Mouse (Mus musculus) cerebellum, adult 18-20 months (tissue): ENCODE measurements around the gene Rptor.

Experiments used
- DNase-seq, 2 experiments: peaks; one replicate each; pipeline ENCODE4 v3.0.0; 2021

The Rptor gene

DNA sequence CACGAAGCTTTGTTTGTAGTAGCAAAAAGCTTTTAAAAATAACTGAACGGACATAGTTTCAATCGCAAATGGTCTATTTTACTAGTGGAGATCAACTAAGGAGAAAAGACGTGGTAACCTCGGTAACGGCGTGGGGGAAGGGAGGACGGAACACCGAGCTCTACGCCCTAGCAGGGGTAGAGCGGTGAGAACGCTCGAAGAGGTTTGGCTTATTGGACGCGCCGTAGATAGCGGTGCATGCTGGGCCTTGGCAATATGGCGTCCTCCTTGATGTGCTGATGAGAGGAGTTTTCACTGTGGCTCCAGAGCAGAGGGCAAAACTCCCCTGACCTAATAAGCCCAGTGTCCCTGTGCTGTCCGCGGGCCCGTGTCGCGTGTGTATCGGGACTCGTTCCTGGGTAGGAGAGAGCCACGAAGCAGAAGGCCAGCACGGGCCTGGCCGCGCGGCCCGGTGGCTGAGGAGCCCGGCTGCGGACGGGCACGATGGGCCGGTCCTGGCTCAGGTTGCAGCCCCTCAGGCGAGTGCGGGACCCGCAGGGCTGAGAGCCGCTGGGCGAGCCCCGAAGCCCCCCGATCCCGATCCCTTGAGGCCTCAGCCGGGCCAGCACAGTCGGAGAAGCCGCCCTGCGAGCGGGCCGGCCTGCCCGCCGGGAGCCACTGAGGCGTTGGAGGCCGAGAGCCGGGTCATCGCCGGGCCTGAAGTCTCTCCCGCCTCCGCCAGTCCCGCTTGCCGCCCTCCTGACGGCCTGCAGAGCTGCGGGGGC lies at the start of gene Rptor:
Gene Rptor, plus strand, starts transcription at position 143 of the 764 bp plus-strand sequence.
- DNase-seq = peak; percentile 96 to 99

GRCm38 (mm10) chr11:119554706-119555105 lies 48.0 kb upstream of the Rptor start:
- DNase-seq = no peak

DNA sequence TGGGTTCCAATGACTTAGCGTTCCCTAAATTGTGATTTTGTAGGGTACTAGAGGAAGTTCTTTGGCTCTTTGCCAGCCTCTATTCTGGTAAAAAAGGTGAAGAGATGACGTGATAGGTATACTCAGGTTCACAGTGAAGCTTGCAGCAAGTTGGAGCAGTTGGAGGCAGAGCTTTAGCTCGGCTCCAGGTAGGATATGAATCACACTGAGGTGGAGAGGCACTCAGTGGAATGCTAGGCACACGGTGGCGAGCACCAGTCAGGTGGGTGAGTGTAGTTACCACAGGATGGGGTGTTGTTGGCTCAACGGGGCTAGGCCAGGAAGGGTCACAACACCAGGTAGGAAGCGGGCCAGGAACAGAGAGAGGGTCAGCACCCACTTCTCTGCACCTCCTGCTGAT lies 47.5 kb upstream of the Rptor start:
- DNase-seq = no peak

DNA sequence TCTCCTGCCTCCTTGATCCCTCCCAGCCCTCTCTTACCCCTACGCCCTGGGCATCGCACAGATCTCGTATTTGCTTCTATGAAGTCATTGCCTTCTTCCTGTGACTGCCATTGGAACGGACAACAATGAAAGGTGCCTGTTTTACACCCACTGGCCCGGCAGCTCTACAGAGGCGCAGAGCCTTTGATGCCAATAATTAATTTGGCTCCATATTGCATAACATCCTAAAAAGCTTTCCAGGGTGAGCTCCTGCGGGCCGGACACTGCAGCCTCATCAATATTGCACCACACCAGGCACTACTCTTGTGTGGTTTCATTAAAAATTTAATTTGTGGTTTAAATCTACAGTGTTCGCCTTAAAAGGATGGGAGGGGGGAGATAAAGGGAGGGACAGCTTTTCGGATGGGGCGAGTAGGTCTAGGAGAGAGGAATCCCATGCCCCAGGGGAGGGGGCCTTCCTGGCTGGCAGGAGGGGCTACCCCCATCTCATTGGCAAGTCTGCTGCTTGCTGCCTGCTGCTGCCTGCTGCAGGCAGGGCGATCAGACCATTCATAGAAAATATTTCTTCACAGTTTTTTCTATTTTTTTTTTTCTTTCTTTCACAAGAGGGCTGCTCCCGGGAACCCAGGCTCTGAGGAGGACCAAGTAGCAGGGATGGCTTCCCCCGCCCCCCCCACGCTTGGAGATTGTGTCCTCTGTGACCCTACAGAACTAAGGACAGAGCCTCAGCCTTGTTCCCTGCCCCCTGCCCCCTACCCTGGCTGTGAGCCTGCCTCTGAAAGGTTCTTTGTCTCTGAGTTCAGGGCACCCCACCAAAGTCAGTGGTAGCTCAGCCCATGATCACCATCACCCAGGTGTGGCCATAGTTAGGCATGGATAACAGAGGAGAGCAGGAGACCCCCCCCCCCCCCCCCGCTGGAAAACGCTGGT lies 44.5 kb upstream of the Rptor start:
- no peak for DNase-seq

DNA sequence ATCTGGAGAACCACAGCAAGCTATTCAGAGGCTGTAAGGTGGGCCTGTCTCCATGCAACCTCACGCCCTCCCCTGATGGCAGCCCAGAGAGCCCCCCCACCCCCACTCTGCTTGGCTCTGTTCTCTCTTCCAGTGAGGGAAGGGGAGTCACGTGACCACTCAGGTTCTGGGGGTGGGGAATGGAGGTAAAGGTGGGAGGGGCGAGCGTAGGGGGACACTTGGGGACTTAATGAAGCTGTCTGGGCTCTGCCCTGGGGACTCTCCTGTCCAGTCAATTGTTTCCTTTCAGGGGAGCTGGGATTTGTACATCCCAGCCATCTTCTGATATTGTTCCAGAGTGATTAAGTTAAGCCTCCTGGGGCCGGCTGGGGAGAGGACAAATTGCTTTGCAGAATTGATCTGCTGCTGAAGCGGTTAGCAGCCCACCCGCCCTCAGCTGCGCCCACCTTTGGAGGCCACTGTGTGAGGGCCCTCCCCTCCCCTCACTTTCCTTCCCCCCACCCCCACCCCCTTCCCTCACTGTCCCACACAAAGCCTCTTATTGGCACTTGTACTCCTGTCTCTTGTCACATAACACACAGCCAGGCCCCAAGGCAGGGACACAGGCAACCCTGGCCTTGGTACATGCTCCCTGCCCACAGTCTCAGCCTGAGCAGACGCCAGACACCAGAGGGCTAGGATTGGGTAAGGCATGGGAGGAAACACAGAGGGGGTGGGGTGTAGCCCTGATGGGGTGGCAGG lies 43.7 kb upstream of the Rptor start:
- DNase-seq = no peak

DNA sequence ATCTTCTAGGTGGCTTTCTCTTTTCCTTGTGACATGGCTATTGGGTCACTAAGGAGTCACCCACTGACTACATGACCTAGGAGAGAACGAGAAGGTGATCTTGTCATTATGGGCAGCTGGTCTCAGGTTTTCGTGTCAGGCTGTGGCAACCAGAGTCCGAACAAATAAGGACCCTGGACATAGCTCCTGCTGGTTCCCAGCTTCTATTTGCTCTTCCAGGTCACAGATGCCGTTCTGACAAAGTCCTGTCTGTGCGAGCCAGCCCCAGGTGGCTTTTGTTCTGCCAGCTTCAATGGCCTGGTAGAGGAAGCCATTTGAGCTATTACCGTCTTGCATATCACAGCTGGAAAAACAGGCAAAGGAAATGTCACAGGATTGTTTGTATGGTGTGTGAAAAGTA lies 40.4 kb upstream of the Rptor start:
- no peak for DNase-seq

- DNase-seq = peak; percentile 22 to 38
These were observed 39.5 kb upstream of the Rptor start for GRCm38 (mm10) chr11:119563166-119563565.

GRCm38 (mm10) chr11:119564383-119564782 lies 38.3 kb upstream of the Rptor start:
- peak; percentile 39 to 43 for DNase-seq

DNA sequence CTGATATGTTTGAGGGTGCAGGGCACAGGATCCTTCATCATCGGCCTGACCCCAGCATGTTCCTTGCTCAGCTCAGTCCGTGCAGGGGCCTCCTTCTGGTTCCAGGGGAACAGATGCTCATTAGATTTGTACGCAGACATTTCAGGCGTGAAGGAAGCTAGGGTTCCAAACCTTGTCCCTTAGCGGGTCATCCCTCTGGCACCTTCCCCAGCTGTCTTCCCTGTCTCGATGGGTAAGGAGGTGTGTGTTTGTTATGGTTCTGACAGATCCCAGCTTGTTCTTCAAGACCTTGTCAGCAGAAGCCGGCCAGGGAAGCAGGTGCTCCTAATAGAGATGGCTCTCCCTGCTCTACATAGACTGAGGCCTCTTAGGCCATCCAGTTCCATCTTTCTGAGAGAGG lies 37.7 kb upstream of the Rptor start:
- DNase-seq = peak; percentile 65 to 69

DNA sequence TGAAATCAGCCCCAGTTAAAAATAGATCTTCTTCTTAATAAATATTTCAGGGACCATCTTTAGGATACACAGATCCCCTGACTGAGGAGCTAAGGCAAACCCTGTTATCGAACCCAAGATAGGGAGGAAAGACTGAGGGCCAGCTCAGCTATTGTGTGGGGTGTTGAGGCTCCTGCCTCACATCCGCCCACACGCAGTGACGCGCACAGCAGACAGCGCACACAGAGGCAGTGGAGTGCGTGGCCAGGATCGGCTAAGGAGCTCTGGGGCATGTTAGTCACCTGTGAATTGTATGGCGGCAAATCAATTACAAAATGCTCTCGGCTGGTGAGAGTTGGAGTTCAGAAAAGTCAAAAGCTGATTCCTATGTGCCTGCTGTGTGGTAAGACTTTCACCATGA lies 37.0 kb upstream of the Rptor start:
- DNase-seq = no peak

GRCm38 (mm10) chr11:119566188-119566587 lies 36.5 kb upstream of the Rptor start:
- DNase-seq = no peak

GRCm38 (mm10) chr11:119572316-119573010 lies 30.2 kb upstream of the Rptor start:
- DNase-seq = no peak

- no peak for DNase-seq
These were observed 25.9 kb upstream of the Rptor start for GRCm38 (mm10) chr11:119576855-119577254.

DNA sequence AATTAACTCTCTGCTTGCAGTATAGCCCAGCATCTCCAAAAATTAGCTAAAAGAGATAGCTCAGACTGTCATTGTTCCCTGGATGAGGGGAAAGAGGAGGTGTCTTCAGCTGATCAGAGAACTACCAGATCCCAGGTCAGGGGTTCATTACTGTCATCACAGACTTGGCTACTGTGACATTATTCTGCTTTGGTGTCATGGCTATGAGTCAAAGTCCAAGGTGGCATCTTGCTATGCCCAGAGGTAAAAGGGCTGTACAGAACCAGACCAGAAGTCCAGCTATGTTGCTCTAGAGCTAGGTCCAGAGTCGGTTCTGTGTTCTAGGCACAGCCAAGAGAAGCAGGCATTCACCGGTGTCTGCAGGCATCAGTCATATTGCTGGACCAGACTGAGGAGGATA lies 25.0 kb upstream of the Rptor start:
- no peak for DNase-seq

DNA sequence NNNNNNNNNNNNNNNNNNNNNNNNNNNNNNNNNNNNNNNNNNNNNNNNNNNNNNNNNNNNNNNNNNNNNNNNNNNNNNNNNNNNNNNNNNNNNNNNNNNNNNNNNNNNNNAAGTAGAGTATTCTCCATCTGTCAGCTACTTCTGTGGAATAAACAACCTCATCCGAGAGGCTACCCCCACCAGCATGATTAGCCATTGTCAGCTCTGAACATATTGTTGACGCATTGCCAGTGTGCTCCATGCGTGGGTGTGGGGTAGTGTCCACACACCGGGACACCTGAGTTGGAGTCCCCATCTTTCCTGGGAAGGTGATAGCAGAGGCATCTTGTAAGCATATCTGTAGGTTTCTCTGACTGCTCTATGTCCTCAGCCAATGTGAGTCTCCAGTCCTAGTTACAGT lies 16.2 kb upstream of the Rptor start:
- peak; percentile 52 to 54 for DNase-seq

DNA sequence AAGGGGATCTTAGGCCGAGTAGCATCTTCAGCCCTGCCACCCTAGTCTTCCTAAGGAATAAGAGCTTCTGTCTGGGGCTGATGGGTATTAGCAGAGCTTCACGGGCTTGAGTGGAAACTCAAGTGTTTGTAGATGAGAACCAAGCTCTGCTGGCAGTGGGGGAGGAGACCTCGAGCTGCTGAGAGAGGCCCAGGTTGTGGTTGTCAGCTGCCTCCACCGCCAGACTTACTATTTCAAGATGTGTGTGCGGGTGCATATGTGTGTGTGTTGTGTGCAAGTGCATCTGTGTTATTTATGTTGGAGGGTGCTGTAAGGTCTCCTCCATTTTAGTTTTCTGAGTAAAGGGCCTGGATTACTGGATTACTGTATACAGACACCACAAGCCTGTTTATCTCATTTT lies 15.6 kb upstream of the Rptor start:
- DNase-seq = no peak

- no peak for DNase-seq
These were observed 13.5 kb upstream of the Rptor start for GRCm38 (mm10) chr11:119589242-119589641.

GRCm38 (mm10) chr11:119593966-119594365 lies 8.7 kb upstream of the Rptor start:
- DNase-seq = no peak

DNA sequence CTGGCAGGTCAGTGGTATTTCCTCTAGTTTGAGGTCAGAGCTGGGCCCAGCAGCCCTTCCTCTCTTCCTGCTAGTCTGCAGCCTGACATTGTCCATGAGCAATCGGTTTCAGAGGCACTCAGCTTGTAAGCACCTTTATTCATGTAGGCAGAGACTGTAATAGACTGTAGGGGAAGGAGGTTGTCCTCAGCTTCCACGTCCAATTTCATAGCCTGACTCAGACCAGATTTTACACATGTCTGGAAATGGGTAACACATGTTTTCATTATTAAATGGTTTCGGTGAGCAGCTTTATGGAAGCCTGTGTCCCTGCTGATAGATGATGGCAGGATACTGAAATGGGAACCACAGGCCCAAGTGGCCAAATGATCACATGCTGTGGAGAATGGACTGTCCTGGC lies 3.8 kb upstream of the Rptor start:
- DNase-seq = no peak

- DNase-seq = no peak
These were observed 2.4 kb upstream of the Rptor start for GRCm38 (mm10) chr11:119600286-119600685.

GRCm38 (mm10) chr11:119602177-119602700 lies 466 bp upstream of the Rptor start:
- DNase-seq = no peak

- DNase-seq = no peak
These were observed 811 bp downstream of the Rptor start for GRCm38 (mm10) chr11:119603527-119603905.
